Mouse (Mus musculus) left cerebral cortex, adult 2 months (tissue): ENCODE measurements at regions not wholly inside any gene's neighbourhood (a gene's known extent, or its start where the extent isn't known, plus 50 kb on each side); places are given as distances from the start of the nearest gene placed in this dataset.

ENCODE experiments used
- DNase-seq, 2 experiments: peaks; one replicate each; pipeline ENCODE4 v3.0.0; 2021 to 2022; ENCODE audit warnings: low spot score in 2 of 2, mixed read lengths in 1 of 2; ENCODE audit errors: extremely low spot score in 1 of 2
- H3K27ac ChIP-seq: fragments of 200-600 bp; 2 replicates; pipeline ENCODE4 v1.8.1; 2022
- H3K4me3 ChIP-seq: fragments of 200-600 bp; 2 replicates; pipeline ENCODE4 v1.8.1; 2022
- CTCF ChIP-seq: fragments of 200-600 bp; IDR thresholded peaks from 2 replicates; pipeline ENCODE4 v1.8.1; 2022; ENCODE audit warnings: antibody characterized with exemption, mild to moderate bottlenecking, moderate library complexity
- intact Hi-C: fragments of 180-260 bp; cut with DNase I; formaldehyde crosslinking; loops from one replicate; pipeline ENCODE4 v1.15.1; 2025

DNA sequence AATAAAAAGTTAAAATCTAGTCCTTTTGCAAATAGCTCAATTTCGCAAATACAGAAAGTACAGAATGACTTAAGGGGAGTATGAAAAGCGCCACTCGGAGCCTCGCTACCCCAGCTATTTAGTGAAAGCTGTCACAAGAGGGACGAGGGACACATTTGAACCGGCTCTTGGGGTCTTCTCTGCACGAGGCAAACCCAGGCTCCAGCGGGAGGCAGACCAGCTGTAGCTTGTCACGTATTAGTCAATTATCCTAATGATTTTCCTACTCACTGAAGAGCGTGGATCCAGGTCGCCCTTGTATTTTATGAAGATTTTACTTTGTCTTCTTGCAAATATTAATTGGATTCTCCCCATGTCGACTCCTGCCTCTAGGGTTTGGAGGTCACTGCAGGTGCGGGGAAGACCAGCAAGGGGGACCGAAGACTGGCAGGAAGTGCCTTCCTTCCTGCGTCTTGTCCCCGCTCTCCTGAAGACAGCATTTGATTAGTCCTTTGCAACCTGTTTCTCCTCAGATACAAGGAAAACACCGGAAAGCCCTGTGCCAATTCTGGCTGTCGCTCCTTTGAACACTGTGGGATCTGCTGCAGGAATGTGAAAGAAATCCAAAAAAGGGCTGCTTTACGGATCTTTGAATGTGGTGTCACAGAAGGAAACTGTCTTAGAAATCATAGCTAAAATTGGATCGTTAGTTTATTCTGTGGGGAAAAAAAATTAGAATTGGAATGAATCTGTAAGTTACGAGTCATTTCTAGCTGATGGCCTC is 209.1 kb downstream of the Etnk1 start:
- no peak overlapping the region for H3K27ac ChIP-seq
- TF ChIP-seq CTCF: no peak
- DNase-seq: no peak
- H3K4me3 ChIP-seq: no peak overlapping the region
- intact Hi-C loops: loop anchor here (10.0 kb wide), 1 partner anchor 1589 kb away; no protein-coding TSS in a partner anchor

DNA sequence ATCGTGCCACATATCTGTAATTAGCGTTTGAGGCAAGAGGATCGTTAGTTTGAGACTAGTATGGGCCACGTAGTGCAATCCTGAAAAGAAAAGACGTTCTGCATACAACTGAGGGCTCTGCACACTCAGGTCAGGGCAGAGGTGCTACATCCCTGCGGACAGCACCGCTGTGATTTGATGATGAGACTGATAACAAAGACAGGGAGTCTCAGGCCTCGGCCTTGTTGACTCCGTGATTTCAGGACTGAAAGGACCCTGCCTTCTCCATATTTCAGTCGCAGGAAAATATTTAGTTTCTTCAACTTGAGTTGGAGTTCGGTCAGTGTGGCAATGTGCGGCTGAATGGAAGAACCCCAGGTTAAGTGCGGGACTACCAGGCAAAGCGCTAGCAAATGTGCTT is 210.1 kb downstream of the Etnk1 start:
- Histone ChIP-seq H3K27ac (no peak overlapping the region), H3K4me3 (no peak overlapping the region)
- intact Hi-C loops: loop anchor here (10.0 kb wide), 1 partner anchor 1588 kb away; no protein-coding TSS in a partner anchor
- no peak for TF ChIP-seq CTCF
- no peak for DNase-seq

DNA sequence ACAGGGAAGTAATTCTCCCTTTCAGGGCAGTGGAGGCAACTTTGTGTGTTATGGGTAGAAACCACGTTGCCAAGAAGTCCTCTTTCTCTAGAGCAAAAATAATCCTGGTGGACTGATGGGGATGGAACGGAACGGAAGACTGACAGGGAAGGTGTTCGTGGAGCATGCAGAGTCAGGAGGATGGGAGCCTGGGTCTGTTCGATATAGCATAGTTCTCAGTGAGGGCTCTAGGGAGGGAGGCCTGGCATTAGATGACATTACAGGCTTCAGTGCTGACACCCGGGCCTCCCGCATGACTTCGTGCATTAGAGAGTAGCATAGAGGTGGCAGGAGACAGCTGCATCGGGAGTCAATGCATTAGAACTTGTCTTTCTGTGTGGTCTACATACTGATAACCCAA is 211.1 kb downstream of the Etnk1 start:
- intact Hi-C loops: loop anchor here (10.0 kb wide), 1 partner anchor 1587 kb away; no protein-coding TSS in a partner anchor
- H3K4me3 ChIP-seq: no peak overlapping the region
- DNase-seq: no peak
- no peak for TF ChIP-seq CTCF
- no peak overlapping the region for H3K27ac ChIP-seq

DNA sequence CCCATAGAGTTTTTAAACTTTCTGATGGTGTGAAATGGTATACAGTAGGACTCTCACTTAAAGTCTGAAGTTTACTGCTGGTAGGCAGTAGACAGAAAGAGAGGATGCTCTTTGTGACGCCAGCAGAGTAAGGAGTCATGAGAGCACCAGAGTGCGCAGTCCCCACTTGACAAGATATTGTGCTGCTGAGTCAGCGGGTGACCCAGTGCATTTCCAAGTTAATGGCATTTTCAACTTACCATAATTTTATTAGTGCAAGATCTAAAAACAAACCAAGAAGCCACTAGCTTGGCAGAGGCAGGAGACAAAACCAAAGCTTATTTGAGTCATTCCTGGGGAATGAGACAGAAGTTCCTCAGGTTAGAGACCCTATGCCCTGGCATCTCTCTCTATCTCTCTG is 213.5 kb downstream of the Etnk1 start:
- no peak overlapping the region for H3K4me3 ChIP-seq
- no peak for DNase-seq
- intact Hi-C loops: no loop called here
- no peak for TF ChIP-seq CTCF
- no peak overlapping the region for H3K27ac ChIP-seq

DNA sequence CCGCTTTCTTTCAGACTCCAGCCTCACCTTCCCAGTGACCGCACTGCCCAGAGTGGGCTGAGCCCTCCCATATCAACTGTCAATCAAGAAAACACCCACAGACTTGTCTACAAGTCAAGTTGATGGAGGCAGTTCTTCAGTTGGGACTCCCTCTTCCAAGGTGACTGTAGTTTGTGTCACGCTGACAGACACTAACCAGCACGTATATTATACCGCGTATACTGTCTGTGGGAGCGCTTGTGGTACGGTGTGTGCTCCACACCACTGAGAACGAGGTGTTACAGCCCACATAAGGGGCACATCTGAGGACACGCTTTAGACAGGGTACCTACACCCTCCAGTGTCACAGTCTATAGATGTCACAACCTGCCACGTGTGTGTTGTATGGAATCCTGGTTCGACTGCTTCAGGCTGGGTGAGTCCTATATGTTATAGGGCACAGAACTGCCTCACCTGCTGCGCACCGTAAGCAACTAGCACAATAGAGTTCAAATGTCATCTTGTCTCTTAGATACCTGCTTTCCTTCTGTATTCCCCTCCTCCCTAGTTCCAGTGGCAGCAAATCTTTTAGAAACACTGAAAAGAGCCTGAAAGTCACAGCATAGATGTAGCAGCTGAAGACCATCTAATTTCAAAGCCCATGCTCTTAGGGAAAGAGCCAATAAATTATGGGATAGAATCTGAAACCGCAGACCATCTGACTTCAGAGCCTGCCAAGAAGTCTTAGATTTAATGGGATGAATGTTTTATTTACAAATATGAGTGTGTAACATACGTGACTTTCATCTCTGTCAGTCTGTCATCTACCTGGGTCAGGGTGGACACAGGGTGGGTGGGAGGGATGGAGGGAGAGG is 219.8 kb downstream of the Etnk1 start:
- H3K4me3 ChIP-seq: no peak overlapping the region
- TF ChIP-seq CTCF: no peak
- DNase-seq: no peak
- intact Hi-C loops: no loop called here
- no peak overlapping the region for H3K27ac ChIP-seq

DNA sequence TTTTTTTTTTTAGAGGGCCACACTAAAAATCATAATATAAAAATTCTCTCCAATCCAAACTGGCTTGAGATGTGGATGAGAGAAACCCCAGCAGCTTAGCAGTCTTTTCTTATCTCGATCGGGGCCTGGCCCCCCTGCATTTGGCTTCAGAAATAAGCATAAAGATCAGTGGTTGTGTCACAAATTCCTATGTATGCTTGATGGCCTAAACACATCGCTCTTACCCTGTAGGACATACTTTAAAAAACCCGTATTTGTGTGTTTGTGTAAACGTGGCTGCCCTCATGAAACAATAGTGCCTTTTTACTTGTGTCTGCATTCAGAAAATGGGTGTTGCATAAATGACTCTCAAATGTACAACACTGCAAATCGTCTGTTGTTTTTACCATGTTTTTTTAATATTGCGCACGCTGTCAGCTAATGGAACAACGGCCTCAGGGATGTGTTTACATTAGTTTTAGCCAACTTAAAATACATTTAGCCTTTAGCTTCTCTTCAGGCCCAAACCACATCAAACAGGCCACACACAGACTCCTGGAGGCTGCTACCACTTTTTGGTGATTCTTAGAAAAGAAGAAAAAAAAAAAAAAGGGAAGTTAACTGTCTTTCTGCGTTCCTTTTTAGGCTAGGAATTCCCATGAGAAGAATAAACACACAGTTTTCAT is 226.7 kb downstream of the Etnk1 start:
- H3K27ac ChIP-seq: no peak overlapping the region
- no peak for TF ChIP-seq CTCF
- no peak for DNase-seq
- H3K4me3 ChIP-seq: no peak overlapping the region
- intact Hi-C loops: no loop called here

DNA sequence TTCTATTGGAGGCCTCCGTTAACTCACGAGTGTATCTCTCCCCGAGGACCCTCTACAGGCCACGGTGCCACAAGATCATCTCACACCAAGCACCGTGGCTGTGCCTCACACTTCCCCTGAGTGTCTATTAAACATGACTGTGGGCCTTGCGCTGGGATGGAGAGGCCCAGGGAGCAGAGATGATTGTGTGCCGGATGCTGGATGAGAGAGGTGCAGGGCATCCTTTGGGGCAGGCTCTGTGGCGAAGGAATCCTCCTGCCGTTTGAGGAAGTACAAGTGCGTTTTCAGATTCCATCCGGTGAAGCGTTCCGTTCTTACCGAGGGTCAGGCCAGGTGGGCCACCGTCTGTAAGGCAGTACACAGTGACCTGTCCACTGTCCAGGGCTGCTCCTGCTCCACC is 227.4 kb downstream of the Etnk1 start:
- no peak overlapping the region for H3K27ac ChIP-seq
- no peak overlapping the region for H3K4me3 ChIP-seq
- intact Hi-C loops: no loop called here
- no peak for DNase-seq
- TF ChIP-seq CTCF: no peak

DNA sequence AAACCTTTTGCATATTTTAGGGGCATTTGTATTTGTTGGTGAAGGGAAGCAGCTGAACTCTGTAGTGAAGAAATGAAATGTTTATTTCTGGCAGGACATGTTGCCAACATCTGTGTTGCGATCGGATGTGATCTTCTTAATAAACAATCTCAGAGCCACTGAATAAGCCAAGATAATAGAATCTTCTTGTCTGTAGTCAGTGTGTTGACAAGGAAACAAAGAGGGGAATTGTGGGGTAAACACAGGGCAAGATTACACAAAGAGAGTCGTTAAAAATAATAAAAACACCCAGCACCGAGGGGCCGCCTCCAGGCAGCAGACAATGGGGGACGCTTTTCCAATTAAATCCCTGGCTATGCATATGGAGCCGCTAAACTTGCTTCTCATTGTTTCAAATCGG is 234.4 kb downstream of the Etnk1 start:
- Histone ChIP-seq H3K27ac (no peak overlapping the region), H3K4me3 (no peak overlapping the region)
- intact Hi-C loops: no loop called here
- DNase-seq: no peak
- no peak for TF ChIP-seq CTCF

DNA sequence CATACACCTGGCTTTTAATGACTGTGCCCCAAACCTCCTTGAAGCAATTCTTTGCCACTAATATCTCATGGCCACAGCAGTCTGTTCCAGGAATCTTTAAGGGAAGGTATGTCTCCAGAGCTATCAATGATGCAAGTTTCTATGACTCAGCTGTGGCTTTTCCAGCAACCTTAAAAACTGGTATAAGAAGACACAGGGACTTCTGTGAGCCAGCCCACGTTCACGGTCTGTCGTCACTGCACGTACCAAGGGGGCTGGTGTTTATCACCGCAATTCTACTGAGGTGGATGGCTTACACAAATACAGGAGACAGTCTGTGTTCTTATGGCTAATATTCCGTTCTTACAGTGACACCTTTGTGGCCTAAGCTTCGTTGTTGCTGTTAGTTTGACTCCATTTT is 234.9 kb downstream of the Etnk1 start:
- DNase-seq: peak in 1 of 2 experiments; percentile 36
- intact Hi-C loops: no loop called here
- TF ChIP-seq CTCF: no peak
- no peak overlapping the region for H3K27ac ChIP-seq
- H3K4me3 ChIP-seq: no peak overlapping the region

DNA sequence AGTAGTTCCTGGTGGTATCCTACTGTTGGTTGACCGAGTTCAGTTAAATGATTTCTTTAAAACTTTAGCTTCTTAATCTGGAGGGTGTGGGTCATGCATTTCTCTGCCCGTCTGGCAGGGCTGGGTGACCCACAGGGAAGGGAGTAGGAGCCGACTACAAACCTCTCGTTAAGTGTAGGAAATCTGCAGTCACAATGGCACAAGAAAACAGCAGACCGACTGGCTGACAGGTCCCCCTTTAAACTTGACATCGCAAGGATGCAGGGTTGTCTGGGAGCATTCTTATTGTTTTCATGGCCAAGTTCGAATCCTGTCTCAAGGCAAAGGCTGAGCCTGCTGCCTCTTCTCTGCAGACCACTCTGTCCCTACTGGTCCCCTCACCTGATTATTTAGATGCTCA is 235.7 kb downstream of the Etnk1 start:
- no peak for DNase-seq
- TF ChIP-seq CTCF: no peak
- no peak overlapping the region for H3K27ac ChIP-seq
- no peak overlapping the region for H3K4me3 ChIP-seq
- intact Hi-C loops: no loop called here

DNA sequence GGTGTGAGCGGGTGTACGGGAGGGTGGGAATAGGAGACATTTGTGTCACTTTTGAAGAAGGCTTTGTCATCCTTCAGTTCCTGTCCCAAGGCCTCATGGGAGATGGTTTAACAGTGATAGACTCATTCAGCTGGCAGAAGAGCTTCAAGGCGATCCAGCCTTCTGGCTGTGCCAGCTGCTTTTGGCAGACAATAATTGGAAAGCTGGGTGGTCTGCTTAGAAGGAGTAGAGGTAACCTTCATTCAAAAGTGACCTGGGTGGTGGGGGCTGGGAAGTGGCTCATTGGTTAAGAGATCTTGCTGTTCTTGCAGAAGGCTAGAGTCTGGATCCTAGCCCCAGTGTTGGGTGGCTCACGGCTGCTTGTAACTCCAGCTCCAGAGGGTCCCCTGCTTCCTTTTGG is 237.5 kb downstream of the Etnk1 start:
- TF ChIP-seq CTCF: no peak

DNA sequence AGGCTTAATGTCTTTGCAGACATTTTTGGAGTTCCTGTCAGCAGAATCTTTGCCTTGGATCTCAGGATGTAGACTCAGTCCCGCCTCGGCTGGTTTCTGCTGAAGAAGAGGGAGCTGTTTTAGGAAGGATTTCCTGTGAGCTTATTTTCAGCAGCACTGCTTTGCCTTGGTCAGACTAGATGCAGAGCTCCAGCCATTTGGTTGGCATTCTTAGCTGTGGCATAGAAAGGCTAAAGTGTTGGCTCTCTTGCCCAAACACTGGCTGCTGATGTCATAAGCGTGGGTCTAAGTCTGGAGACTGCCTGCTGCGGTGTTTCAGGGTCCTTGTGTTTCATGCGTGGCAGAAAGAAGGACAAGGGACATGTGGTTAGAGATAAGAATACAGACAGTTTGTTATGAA is 245.0 kb downstream of the Etnk1 start:
- intact Hi-C loops: loop anchor here (5.0 kb wide), 2 partner anchors 65 to 85 kb away; no protein-coding TSS in a partner anchor
- Histone ChIP-seq H3K4me3 (no peak overlapping the region), H3K27ac (no peak overlapping the region)
- DNase-seq: no peak
- TF ChIP-seq CTCF: no peak

More for the DNA sequence above, 237.5 kb downstream of the Etnk1 start:
- no peak for DNase-seq
- intact Hi-C loops: no loop called here
- no peak overlapping the region for H3K4me3 ChIP-seq
- no peak overlapping the region for H3K27ac ChIP-seq
